Mouse (Mus musculus) forebrain, embryonic 14.5 days (tissue): Measurements from ENCODE around the gene Sumo3. TPM values are rescaled to one million over a fixed set of nuclear protein-coding genes. Genes with fewer than 3 reads are reported as not detected.
A peak's percentile ranks its signal among the peaks of the same experiment; 100 is the strongest.

ENCODE experiments used
- ATAC-seq: fragments of 200-750 bp; cut with Nextera tagmentation; 2 replicates; pipeline ENCODE4 v1.8.0; 2017; ENCODE audit warnings: mild to moderate bottlenecking, moderate library complexity
- DNase-seq: peaks from one replicate; pipeline ENCODE4 v3.0.0-alpha.2; 2015; ENCODE audit warnings: low spot score
- H3K27ac ChIP-seq: fragments of 300-500 bp; sonication (generic); 2 replicates; pipeline ENCODE4 v1.5.1; 2014; ENCODE audit warnings: low read depth, mild to moderate bottlenecking, control low read depth, low read length, moderate library complexity
- H3K27me3 ChIP-seq: fragments of 300-500 bp; sonication (generic); replicated peaks from 2 replicates; pipeline ENCODE4 v1.6.1; 2014; ENCODE audit warnings: low read length, control low read depth, mixed read lengths; ENCODE audit not compliant: control insufficient read depth, insufficient read depth
- H3K36me3 ChIP-seq: fragments of 300-500 bp; sonication (generic); 2 replicates; pipeline ENCODE4 v1.6.1; 2014; ENCODE audit warnings: low read length, control low read depth; ENCODE audit not compliant: control insufficient read depth, insufficient read depth
- H3K4me1 ChIP-seq: fragments of 300-500 bp; sonication (generic); 2 replicates; pipeline ENCODE4 v1.6.1; 2014; ENCODE audit warnings: antibody characterized with exemption, low read length, control low read depth; ENCODE audit not compliant: control insufficient read depth, insufficient read depth
- H3K4me2 ChIP-seq: fragments of 300-500 bp; sonication (generic); 2 replicates; pipeline ENCODE4 v1.6.1; 2014; ENCODE audit warnings: mild to moderate bottlenecking, control low read depth, low read length
- H3K4me3 ChIP-seq: fragments of 300-500 bp; sonication (generic); 2 replicates; pipeline ENCODE4 v1.5.1; 2014; ENCODE audit warnings: low read depth, low read length, control low read depth
- H3K9ac ChIP-seq: fragments of 300-500 bp; sonication (generic); 2 replicates; pipeline ENCODE4 v1.6.1; 2014; ENCODE audit warnings: mild to moderate bottlenecking, low read length, control low read depth, moderate library complexity
- H3K9me3 ChIP-seq: fragments of 300-500 bp; sonication (generic); replicated peaks from 2 replicates; pipeline ENCODE4 v1.6.1; 2016; ENCODE audit warnings: low read length, control low read depth, mixed read lengths; ENCODE audit not compliant: control insufficient read depth
- WGBS: fragments of 180-500 bp; shearing (Covaris S2); extraction: QIAGEN DNeasy Blood & Tissue Kit; methylation state at CpG from one replicate; pipeline ENCODE4 v1.1.7; 2014; 5-methylcytosine and 5-hydroxymethylcytosine counted together
- polyA plus RNA-seq: library from polyadenylated mRNA; unstranded; fragments of >200 nt; fragmentation: Nextera tagmentation; extraction: Ambion mirVana; gene quantifications from 2 replicates; pipeline ENCODE4 v1.2.1, GENCODE M21; 2014

The Sumo3 gene
- polyA plus RNA-seq, 1 experiment from 2014 or later, result 308 TPM

GRCm38 (mm10) chr10:77569973-77570658 lies 35.8 kb upstream of the Sumo3 start:
- ATAC-seq, result no peak

GRCm38 (mm10) chr10:77572225-77572624 lies 33.7 kb upstream of the Sumo3 start:
- DNase-seq (no peak), ATAC-seq (no peak)
- Histone ChIP-seq H3K27me3 (no peaks in the 10 kb centered on the region), H3K27ac (no peak overlapping the region), H3K4me1 (no peaks in the 10 kb centered on the region), H3K9me3 (no peaks in the 10 kb centered on the region), H3K36me3 (no peaks in the 10 kb centered on the region), H3K9ac (no peak overlapping the region), H3K4me3 (no peak overlapping the region), H3K4me2 (no peak overlapping the region)
- 29% methylated on average over 3 of the region's 3 CpGs for WGBS

More at GRCm38 (mm10) chr10:77569973-77570658, 35.8 kb upstream of the Sumo3 start:
- Histone ChIP-seq H3K27me3 (no peaks in the 10 kb centered on the region), H3K4me3 (no peak overlapping the region), H3K4me2 (no peak overlapping the region), H3K9me3 (no peaks in the 10 kb centered on the region), H3K27ac (no peak overlapping the region), H3K9ac (no peak overlapping the region), H3K36me3 (no peaks in the 10 kb centered on the region), H3K4me1 (no peaks in the 10 kb centered on the region)
- WGBS, result 59% methylated on average over 6 of the region's 6 CpGs
- DNase-seq, result no peak

- ATAC-seq, result no peak
- Histone ChIP-seq H3K4me2 (no peak overlapping the region), H3K9me3 (no peaks in the 10 kb centered on the region), H3K27me3 (no peaks in the 10 kb centered on the region), H3K4me1 (no peaks in the 10 kb centered on the region), H3K27ac (no peak overlapping the region), H3K36me3 (no peaks in the 10 kb centered on the region), H3K4me3 (no peak overlapping the region), H3K9ac (no peak overlapping the region)
- 89% methylated on average over 1 of the region's 1 CpGs for WGBS
- DNase-seq, result no peak
Observed at GRCm38 (mm10) chr10:77573162-77573561, 32.7 kb upstream of the Sumo3 start.

- no peak overlapping the region for H3K4me2 ChIP-seq
- no peak overlapping the region for H3K4me3 ChIP-seq
- H3K4me1 ChIP-seq, result peaks cover 15% of the 10 kb centered on the region; the same call in 1 of the 2 replicates
- ATAC-seq (no peak), DNase-seq (no peak)
- no peaks in the 10 kb centered on the region for H3K36me3 ChIP-seq
- H3K9me3 ChIP-seq, result no peaks in the 10 kb centered on the region
- no peaks in the 10 kb centered on the region for H3K27me3 ChIP-seq
- WGBS, result 65% methylated on average over 10 of the region's 10 CpGs
- H3K9ac ChIP-seq, result no peak overlapping the region
- H3K27ac ChIP-seq, result no peak overlapping the region
Observed at GRCm38 (mm10) chr10:77580027-77580920, 25.6 kb upstream of the Sumo3 start.

GRCm38 (mm10) chr10:77581023-77581407 lies 24.9 kb upstream of the Sumo3 start:
- peaks cover 15% of the 10 kb centered on the region; the same call in 1 of the 2 replicates for H3K4me1 ChIP-seq
- H3K9me3 ChIP-seq, result no peaks in the 10 kb centered on the region
- DNase-seq (no peak), ATAC-seq (peak; percentile 29)
- peak overlapping the region; percentile 85 for H3K4me3 ChIP-seq
- H3K36me3 ChIP-seq, result no peaks in the 10 kb centered on the region
- H3K4me2 ChIP-seq, result peak overlapping the region; percentile 82
- peak overlapping the region; percentile 76 for H3K27ac ChIP-seq
- H3K27me3 ChIP-seq, result no peaks in the 10 kb centered on the region
- WGBS, result 10% methylated on average over 8 of the region's 8 CpGs
- H3K9ac ChIP-seq, result peak overlapping the region; percentile 87

GRCm38 (mm10) chr10:77581408-77582284 lies 24.3 kb upstream of the Sumo3 start, which contains the start of gene Pttg1ip:
Pttg1ip (plus strand) TSS chr10:77581720.
- ATAC-seq, result peak; percentile 97
- peaks cover 15% of the 10 kb centered on the region; the same call in 1 of the 2 replicates for H3K4me1 ChIP-seq
- peak; percentile 99 for DNase-seq
- H3K36me3 ChIP-seq, result no peaks in the 10 kb centered on the region
- WGBS, result under 1% methylated on average over 60 of the region's 64 CpGs
- peak within 1 kb of the TSS; percentile 87 for H3K9ac ChIP-seq
- H3K27me3 ChIP-seq, result no peaks in the 10 kb centered on the region
- no peaks in the 10 kb centered on the region for H3K9me3 ChIP-seq
- peak within 1 kb of the TSS; percentile 82 for H3K4me2 ChIP-seq
- peak within 1 kb of the TSS; percentile 85 for H3K4me3 ChIP-seq
- peak within 1 kb of the TSS; percentile 79 for H3K27ac ChIP-seq

GRCm38 (mm10) chr10:77582285-77582618 lies 23.6 kb upstream of the Sumo3 start:
- H3K4me2 ChIP-seq, result peak overlapping the region; percentile 82
- DNase-seq (no peak), ATAC-seq (no peak)
- no peaks in the 10 kb centered on the region for H3K27me3 ChIP-seq
- H3K27ac ChIP-seq, result no peak overlapping the region
- no peaks in the 10 kb centered on the region for H3K9me3 ChIP-seq
- peak overlapping the region; percentile 87 for H3K9ac ChIP-seq
- 16% methylated on average over 8 of the region's 8 CpGs for WGBS
- peaks cover 15% of the 10 kb centered on the region; the same call in 1 of the 2 replicates for H3K4me1 ChIP-seq
- H3K4me3 ChIP-seq, result peak overlapping the region; percentile 85
- H3K36me3 ChIP-seq, result peaks cover 2% of the 10 kb centered on the region

GRCm38 (mm10) chr10:77583795-77584422 lies 22.0 kb upstream of the Sumo3 start:
- H3K4me1 ChIP-seq, result peaks cover 15% of the 10 kb centered on the region; the same call in 1 of the 2 replicates
- H3K9me3 ChIP-seq, result no peaks in the 10 kb centered on the region
- DNase-seq (no peak), ATAC-seq (no peak)
- WGBS, result 83% methylated on average over 10 of the region's 10 CpGs
- H3K27me3 ChIP-seq, result no peaks in the 10 kb centered on the region
- H3K4me2 ChIP-seq, result no peak overlapping the region
- H3K9ac ChIP-seq, result no peak overlapping the region
- H3K4me3 ChIP-seq, result no peak overlapping the region
- no peak overlapping the region for H3K27ac ChIP-seq
- peaks cover 18% of the 10 kb centered on the region for H3K36me3 ChIP-seq
